In the genomic region with DNA sequence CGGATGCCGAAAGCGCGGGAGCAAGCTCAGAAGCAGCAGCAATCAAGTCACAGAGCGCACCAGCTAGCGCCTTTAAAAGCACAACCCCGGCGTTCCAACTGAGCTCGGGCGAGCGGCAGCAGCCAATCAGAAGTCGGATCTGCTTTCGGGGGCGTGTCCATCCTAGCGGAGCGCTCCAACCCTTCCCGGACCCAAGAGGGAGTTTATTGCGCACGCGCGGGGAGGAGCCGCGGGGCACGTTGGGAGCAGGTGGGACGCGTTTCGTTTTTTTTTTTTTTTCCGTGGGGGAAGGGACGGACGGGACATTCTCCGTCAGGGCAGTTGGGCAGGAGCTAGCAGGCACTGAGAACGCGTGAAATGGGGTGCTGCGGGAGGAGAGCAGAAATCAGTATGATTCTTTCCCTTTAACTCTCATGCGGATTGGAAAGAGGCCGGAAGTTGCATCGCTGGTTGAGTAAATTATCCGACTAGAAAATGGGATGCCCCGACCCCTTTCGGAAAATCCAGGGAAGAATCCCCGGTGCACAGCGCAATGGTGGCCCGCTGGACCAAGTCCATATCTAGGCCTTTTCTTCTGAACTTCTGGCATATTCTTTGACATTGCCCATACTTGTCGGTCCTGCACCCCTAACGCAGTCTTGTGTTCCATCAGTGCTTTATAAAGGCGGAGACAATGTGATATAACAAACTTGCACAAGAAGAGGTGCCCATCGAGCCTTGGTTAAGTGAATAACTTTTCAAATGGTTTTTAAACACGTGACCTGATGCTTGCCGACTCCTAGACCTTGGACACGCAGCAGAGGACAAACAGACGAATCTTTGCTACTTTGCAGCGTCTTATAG, we compare ENCODE assay signal across 8 mouse cellular contexts. TPM values are rescaled to one million over a fixed set of nuclear protein-coding genes. Genes with fewer than 3 reads are reported as not detected.
DNase-seq lines count a peak whose midpoint lies in the region; ATAC-seq and TF ChIP-seq lines count a peak whose summit lies in the region.

Dbi (minus strand) TSS at position 110 of the 843 bp plus-strand sequence.
3110009E18Rik (plus strand) TSS at position 219 of the 843 bp plus-strand sequence.

- TF ChIP-seq CTCF in heart, postnatal 0 days (IDR thresholded peaks at IDR 0.05; ENCODE audit: low read depth) = 0 out of 2 replicates have a peak, but pooled peaks have one; percentile 0
- TF ChIP-seq CTCF in testis, adult 2 months (IDR thresholded peaks at IDR 0.05; ENCODE audit: control insufficient read depth, insufficient read depth, insufficient replicate concordance, low read depth, low read length) = no peak

- WGBS in forebrain, embryonic 11.5 days = 2% methylated on average over 52 of the region's 52 CpGs
- 2% methylated on average over 51 of the region's 52 CpGs for WGBS in heart, postnatal 0 days
- WGBS in liver, embryonic 16.5 days (ENCODE audit: insufficient replicate concordance) = 1% methylated on average over 52 of the region's 52 CpGs
- WGBS in neural tube, embryonic 13.5 days = 2% methylated on average over 52 of the region's 52 CpGs

- peak; percentile 90 to 91 for DNase-seq in CD8-positive naive resting alpha-beta T cell, adult 2 months (ENCODE audit: low read depth in 2 of 2, low spot score in 2 of 2)
- peak; percentile 96 for DNase-seq in c-Kit-positive CD71-negative TER-119-negative erythroid progenitor cells, embryonic 14.5 days (ENCODE audit: low read depth)
- peak; percentile 98 for DNase-seq in forebrain, embryonic 11.5 days (ENCODE audit: low spot score)
- DNase-seq in heart, postnatal 0 days (ENCODE audit: low spot score) = peak; percentile 94
- peak; percentile 98 to 99 for DNase-seq in kidney, postnatal 4 days

- H3K27me3 ChIP-seq in forebrain, embryonic 11.5 days (ENCODE audit: control insufficient read depth, insufficient read depth, low read length) = no peaks in the 10 kb centered on the region
- H3K27me3 ChIP-seq in heart, postnatal 0 days (ENCODE audit: control insufficient read depth, insufficient read depth, low read length) = no peaks in the 10 kb centered on the region
- no peaks in the 10 kb centered on the region for H3K27me3 ChIP-seq in liver, embryonic 16.5 days (ENCODE audit: control insufficient read depth, insufficient read depth, low read depth, low read length)
- H3K27me3 ChIP-seq in neural tube, embryonic 13.5 days = no peaks in the 10 kb centered on the region
- no peaks in the 10 kb centered on the region for H3K27me3 ChIP-seq in testis, adult 2 months (ENCODE audit: control insufficient read depth, insufficient read depth, low read length)

- H3K9me3 ChIP-seq in forebrain, embryonic 11.5 days (ENCODE audit: control insufficient read depth, low read length) = no peaks in the 10 kb centered on the region
- no peaks in the 10 kb centered on the region for H3K9me3 ChIP-seq in heart, postnatal 0 days (replicated peaks; ENCODE audit: control insufficient read depth, low read length)
- H3K9me3 ChIP-seq in liver, embryonic 16.5 days (replicated peaks; ENCODE audit: control insufficient read depth, low read length) = no peaks in the 10 kb centered on the region
- H3K9me3 ChIP-seq in neural tube, embryonic 13.5 days = no peaks in the 10 kb centered on the region

- peak within 1 kb of the TSS; percentile 63 for H3K4me3 ChIP-seq in forebrain, embryonic 11.5 days (ENCODE audit: low read depth, low read length)
- peak within 1 kb of the TSS; percentile 65 for H3K4me3 ChIP-seq in heart, postnatal 0 days (ENCODE audit: low read depth, low read length)
- H3K4me3 ChIP-seq in liver, embryonic 16.5 days (ENCODE audit: low read depth, low read length) = peak within 1 kb of the TSS; percentile 68
- H3K4me3 ChIP-seq in neural tube, embryonic 13.5 days = peak within 1 kb of the TSS; percentile 70
- peak within 1 kb of the TSS; percentile 96 for H3K4me3 ChIP-seq in testis, adult 2 months (ENCODE audit: control insufficient read depth, low read depth, low read length)

- peak within 1 kb of the TSS; percentile 66 for H3K4me2 ChIP-seq in forebrain, embryonic 11.5 days (ENCODE audit: low read depth, low read length, severe bottlenecking)
- H3K4me2 ChIP-seq in heart, postnatal 0 days (ENCODE audit: low read depth, low read length) = peak within 1 kb of the TSS; percentile 77
- peak within 1 kb of the TSS; percentile 96 for H3K4me2 ChIP-seq in liver, embryonic 16.5 days (ENCODE audit: low read depth, low read length)
- H3K4me2 ChIP-seq in neural tube, embryonic 13.5 days = peak within 1 kb of the TSS; percentile 85

- peak within 1 kb of the TSS; percentile 86 for H3K27ac ChIP-seq in forebrain, embryonic 11.5 days (ENCODE audit: low read depth, low read length)
- H3K27ac ChIP-seq in heart, postnatal 0 days (ENCODE audit: low read depth) = peak within 1 kb of the TSS; percentile 95
- peak within 1 kb of the TSS; percentile 91 for H3K27ac ChIP-seq in liver, embryonic 16.5 days (ENCODE audit: low read length)
- H3K27ac ChIP-seq in neural tube, embryonic 13.5 days (replicated peaks) = peak within 1 kb of the TSS; percentile 90
- H3K27ac ChIP-seq in testis, adult 2 months (ENCODE audit: control insufficient read depth, insufficient read depth, low read depth, low read length) = peak within 1 kb of the TSS; percentile 91

- peak within 1 kb of the TSS; percentile 76 for H3K9ac ChIP-seq in forebrain, embryonic 11.5 days (ENCODE audit: low read length)
- peak within 1 kb of the TSS; percentile 61 for H3K9ac ChIP-seq in heart, postnatal 0 days (replicated peaks; ENCODE audit: low read depth, low read length)
- peak within 1 kb of the TSS; percentile 78 for H3K9ac ChIP-seq in liver, embryonic 16.5 days (ENCODE audit: low read depth, low read length)
- peak within 1 kb of the TSS; percentile 88 for H3K9ac ChIP-seq in neural tube, embryonic 13.5 days

- TF ChIP-seq POLR2A in testis, adult 2 months (IDR thresholded peaks at IDR 0.05; ENCODE audit: control insufficient read depth, low read depth, low read length) = peak; percentile 85

- TF ChIP-seq EP300 in heart, postnatal 0 days (IDR thresholded peaks at IDR 0.05; ENCODE audit: low read depth) = no peak

- no peaks in the 10 kb centered on the region; the same call in 1 of the 2 replicates for H3K36me3 ChIP-seq in forebrain, embryonic 11.5 days (ENCODE audit: control insufficient read depth, insufficient read depth, low read length)
- peaks cover 20% of the 10 kb centered on the region for H3K36me3 ChIP-seq in heart, postnatal 0 days (replicated peaks; ENCODE audit: control insufficient read depth, insufficient read depth, low read length)
- H3K36me3 ChIP-seq in liver, embryonic 16.5 days (ENCODE audit: control insufficient read depth, insufficient read depth) = no peaks in the 10 kb centered on the region
- H3K36me3 ChIP-seq in neural tube, embryonic 13.5 days = no peaks in the 10 kb centered on the region
- H3K36me3 ChIP-seq in testis, adult 2 months (ENCODE audit: control insufficient read depth, insufficient read depth, low read length) = no peaks in the 10 kb centered on the region

- no peaks in the 10 kb centered on the region; the same call in 1 of the 2 replicates for H3K4me1 ChIP-seq in forebrain, embryonic 11.5 days (replicated peaks; ENCODE audit: control insufficient read depth, insufficient read depth, low read length)
- peaks cover 18% of the 10 kb centered on the region for H3K4me1 ChIP-seq in heart, postnatal 0 days (ENCODE audit: control insufficient read depth, insufficient read depth)
- peaks cover 20% of the 10 kb centered on the region for H3K4me1 ChIP-seq in liver, embryonic 16.5 days (ENCODE audit: control insufficient read depth, low read depth, low read length)
- peaks cover 49% of the 10 kb centered on the region for H3K4me1 ChIP-seq in neural tube, embryonic 13.5 days (replicated peaks)
- H3K4me1 ChIP-seq in testis, adult 2 months (ENCODE audit: control insufficient read depth, insufficient read depth, low read length) = peaks cover 12% of the 10 kb centered on the region

- peak; percentile 94 for ATAC-seq in forebrain, embryonic 11.5 days (replicated peaks; ENCODE audit: low FRiP score)
- ATAC-seq in heart, postnatal 0 days (ENCODE audit: insufficient read depth, low read depth) = peak; percentile 93
- peak; percentile 87 for ATAC-seq in liver, embryonic 16.5 days (ENCODE audit: low read depth)
- ATAC-seq in neural tube, embryonic 13.5 days (ENCODE audit: low read depth) = peak; percentile 94

RNA-seq across cellular contexts. Expression of gene Dbi, which starts in this region (rescaled TPM):
- polyA plus RNA-seq in forebrain, embryonic 11.5 days (2014; fragmentation: Nextera tagmentation; extraction: Ambion mirVana) = 783 and 824 TPM in 2 replicates
- 261 and 316 TPM in 2 replicates for total RNA-seq in heart, postnatal 0 days (2014; rRNA removed; ENCODE audit: low replicate concordance)
- polyA plus RNA-seq in heart, postnatal 0 days (2015; fragmentation: Nextera tagmentation; extraction: Ambion mirVana) = 1,218 and 1,378 TPM in 2 replicates
- polyA plus RNA-seq in liver, embryonic 16.5 days (2015; fragmentation: Nextera tagmentation; extraction: Ambion mirVana) = 1,140 and 1,165 TPM in 2 replicates
- polyA plus RNA-seq in neural tube, embryonic 13.5 days (2015; fragmentation: Nextera tagmentation; extraction: Ambion mirVana) = 2,051 and 2,328 TPM in 2 replicates
- polyA plus RNA-seq in testis, adult 2 months (2012; rRNA removed) = 79.0 and 90.5 TPM in 2 replicates

RNA-seq across cellular contexts. Expression of gene 3110009E18Rik, which starts in this region (rescaled TPM):
- polyA plus RNA-seq in forebrain, embryonic 11.5 days (2014; fragmentation: Nextera tagmentation; extraction: Ambion mirVana) = 19.6 and 23.1 TPM in 2 replicates
- 11.5 TPM in 1 of 2 replicates, not detected in the other for total RNA-seq in heart, postnatal 0 days (2014; rRNA removed; ENCODE audit: low replicate concordance)
- polyA plus RNA-seq in heart, postnatal 0 days (2015; fragmentation: Nextera tagmentation; extraction: Ambion mirVana) = 11.3 and 11.4 TPM in 2 replicates
- polyA plus RNA-seq in liver, embryonic 16.5 days (2015; fragmentation: Nextera tagmentation; extraction: Ambion mirVana) = 4.8 and 6.5 TPM in 2 replicates
- 17.6 and 20.9 TPM in 2 replicates for polyA plus RNA-seq in neural tube, embryonic 13.5 days (2015; fragmentation: Nextera tagmentation; extraction: Ambion mirVana)
- 5.6 and 8.4 TPM in 2 replicates for polyA plus RNA-seq in testis, adult 2 months (2012; rRNA removed)

Comparison
In these comparisons a context has a peak if more than half of its experiments do, and no peak if none do; other contexts are left out.
1. Peak in every context shown above with its lines: DNase-seq, ATAC-seq, H3K4me3 ChIP-seq and H3K27ac ChIP-seq.